Mouse (Mus musculus) liver, adult 2 months (tissue): ENCODE results near the gene Olfr523. TPM values are rescaled to one million over a fixed set of nuclear protein-coding genes. Genes with fewer than 3 reads are reported as not detected.

Experiments
- DNase-seq: peaks from one replicate; pipeline ENCODE4 v3.0.0-alpha.2; 2011; ENCODE audit warnings: low read depth, low spot score; ENCODE audit errors: extremely low read depth
- H3K27ac ChIP-seq: fragments of 200-500 bp; replicated peaks from 2 replicates; pipeline ENCODE4 v1.5.1; 2012; ENCODE audit warnings: low read depth, mild to moderate bottlenecking, control low read depth, inconsistent platforms, low read length; ENCODE audit not compliant: insufficient read depth
- H3K27me3 ChIP-seq: fragments of 200-500 bp; 2 replicates; pipeline ENCODE4 v1.6.1; 2012; ENCODE audit warnings: mild to moderate bottlenecking, moderate library complexity, low read length, inconsistent platforms; ENCODE audit not compliant: control insufficient read depth, insufficient read depth
- H3K36me3 ChIP-seq: fragments of 200-500 bp; 2 replicates; pipeline ENCODE4 v1.6.1; 2012; ENCODE audit warnings: low read length, inconsistent platforms; ENCODE audit not compliant: control insufficient read depth, insufficient read depth
- H3K4me1 ChIP-seq: fragments of 200-500 bp; 2 replicates; pipeline ENCODE4 v1.6.1; 2011; ENCODE audit warnings: low read length; ENCODE audit not compliant: control insufficient read depth, insufficient read depth
- H3K4me3 ChIP-seq: fragments of 200-500 bp; 2 replicates; pipeline ENCODE4 v1.5.1; 2011; ENCODE audit warnings: low read depth, mild to moderate bottlenecking, control low read depth, low read length, moderate library complexity; ENCODE audit not compliant: insufficient read depth
- H3K79me2 ChIP-seq: fragments of 200-500 bp; 2 replicates; pipeline ENCODE4 v1.6.1; 2012; ENCODE audit warnings: inconsistent platforms, mild to moderate bottlenecking, low read length, moderate library complexity; ENCODE audit not compliant: control insufficient read depth, insufficient read depth
- H3K9ac ChIP-seq: fragments of 200-500 bp; 2 replicates; pipeline ENCODE4 v1.6.1; 2012; ENCODE audit warnings: low read depth, mild to moderate bottlenecking, control low read depth, inconsistent platforms, low read length
- CTCF ChIP-seq: fragments of 200-500 bp; IDR thresholded peaks from 2 replicates; pipeline ENCODE4 v1.5.1; 2011; ENCODE audit warnings: low read depth, low read length, control low read depth
- POLR2A ChIP-seq: fragments of 200-500 bp; IDR thresholded peaks from 2 replicates; pipeline ENCODE4 v1.6.1; 2011; ENCODE audit warnings: low read length, control low read depth; ENCODE audit not compliant: insufficient read depth; ENCODE audit errors: extremely low read depth
- WGBS: fragments of 180-500 bp; shearing (Covaris S2); methylation state at CpG from one replicate; pipeline ENCODE4 v1.1.7; 2018; 5-methylcytosine and 5-hydroxymethylcytosine counted together
- polyA plus RNA-seq: library from polyadenylated mRNA; depleted of rRNA; stranded (reverse); fragments of >200 nt; gene quantifications from 2 replicates; pipeline ENCODE4 v1.2.3, GENCODE M21; 2012
- total RNA-seq: library from RNA; depleted of rRNA; stranded (reverse); fragments of >200 nt; gene quantifications from 2 replicates; pipeline ENCODE4 v1.2.3, GENCODE M21; 2014

The Olfr523 gene
- total and polyA plus RNA-seq, 2 experiments, result not detected

GRCm38 (mm10) chr7:140135106-140135770 is 37.8 kb upstream of the Olfr523 start:
- no peaks in the 10 kb centered on the region for H3K79me2 ChIP-seq
- H3K9ac ChIP-seq, result no peak overlapping the region
- H3K4me1 ChIP-seq, result peaks cover 2% of the 10 kb centered on the region; the same call in 1 of the 2 replicates
- peaks cover 22% of the 10 kb centered on the region for H3K36me3 ChIP-seq
- DNase-seq, result no peak
- 90% methylated on average over 5 of the region's 5 CpGs for WGBS
- no peak overlapping the region for H3K4me3 ChIP-seq
- H3K27me3 ChIP-seq, result no peaks in the 10 kb centered on the region
- no peak for TF ChIP-seq CTCF
- TF ChIP-seq POLR2A, result no peak
- H3K27ac ChIP-seq, result no peak overlapping the region

DNA sequence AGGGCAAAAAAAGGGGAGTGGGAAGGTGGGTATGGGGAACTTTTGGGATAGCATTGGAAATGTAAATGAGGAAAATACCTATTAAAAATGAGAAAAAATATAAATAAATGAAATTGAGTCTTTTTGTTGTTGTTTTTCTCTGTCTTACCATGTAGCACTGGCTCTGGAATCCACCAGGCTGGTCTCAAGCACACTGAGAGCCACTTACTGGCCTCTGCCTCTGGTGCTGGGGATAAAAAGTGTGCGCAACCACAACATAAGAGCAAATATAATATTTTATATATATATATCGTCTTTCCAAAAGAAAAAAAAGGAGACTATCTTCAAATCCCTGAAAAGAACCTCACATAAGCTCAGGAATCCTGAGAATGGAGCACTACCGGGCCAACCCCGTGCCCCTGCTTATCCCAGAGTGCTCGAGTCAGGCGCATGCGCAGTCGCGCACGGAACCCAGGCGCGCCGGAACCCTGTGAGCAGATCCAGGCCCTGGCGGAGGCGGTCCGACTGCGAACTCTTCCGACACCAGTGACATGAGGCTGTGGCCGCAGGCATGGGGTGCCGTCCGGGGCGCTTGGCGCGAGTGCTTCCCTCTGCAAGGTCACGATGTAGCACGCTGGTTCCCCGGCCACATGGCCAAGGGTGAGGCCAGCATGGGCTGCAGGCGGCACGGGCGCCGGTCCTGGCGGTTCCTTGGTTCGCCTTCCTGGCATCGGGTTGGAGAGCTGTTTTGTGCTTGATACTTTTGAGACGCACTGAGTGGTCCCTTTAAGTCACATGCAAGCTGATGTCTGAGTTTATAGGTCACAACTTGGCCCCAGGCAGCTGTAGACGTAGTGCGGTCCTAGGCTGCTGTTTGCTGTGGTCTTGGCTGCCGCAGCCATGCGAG is 35.6 kb upstream of the Olfr523 start, which contains the start of gene Mtg1:
TSS of gene Mtg1 (plus strand) at position 430 of the 886 bp plus-strand sequence.
- WGBS, result 2% methylated on average over 39 of the region's 39 CpGs
- peaks cover 2% of the 10 kb centered on the region; the same call in 1 of the 2 replicates for H3K4me1 ChIP-seq

DNA sequence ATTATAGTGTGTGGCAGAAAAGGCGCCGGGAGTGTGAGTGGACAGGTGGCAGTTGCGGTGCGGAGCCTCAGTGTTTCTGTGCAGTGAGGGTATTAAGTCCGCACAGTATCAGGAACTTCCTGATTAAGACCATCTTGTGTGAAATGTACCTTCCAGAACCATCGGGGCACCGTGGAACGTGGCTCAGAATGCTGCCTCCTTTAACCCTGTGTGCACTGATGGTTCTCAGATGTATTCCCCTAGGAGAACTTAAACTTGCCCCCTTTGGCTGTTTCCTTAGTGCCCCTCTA is 35.1 kb upstream of the Olfr523 start:
- Histone ChIP-seq H3K4me3 (peak overlapping the region; percentile 82), H3K4me1 (peaks cover 2% of the 10 kb centered on the region; the same call in 1 of the 2 replicates), H3K36me3 (peaks cover 4% of the 10 kb centered on the region), H3K9ac (peak overlapping the region; percentile 90), H3K27me3 (no peaks in the 10 kb centered on the region), H3K27ac (peak overlapping the region; percentile 72), H3K79me2 (no peaks in the 10 kb centered on the region)
- no peak for TF ChIP-seq POLR2A
- TF ChIP-seq CTCF, result no peak
- no peak for DNase-seq
- under 1% methylated on average over 8 of the region's 8 CpGs for WGBS

More for the DNA sequence above, 35.6 kb upstream of the Olfr523 start, which contains the start of gene Mtg1:
- Histone ChIP-seq H3K79me2 (no peaks in the 10 kb centered on the region), H3K36me3 (peaks cover 8% of the 10 kb centered on the region), H3K27ac (peak within 1 kb of the TSS; percentile 72), H3K4me3 (peak within 1 kb of the TSS; percentile 82), H3K9ac (peak within 1 kb of the TSS; percentile 90), H3K27me3 (no peaks in the 10 kb centered on the region)
- TF ChIP-seq CTCF, result no peak
- TF ChIP-seq POLR2A, result peak; percentile 65
- peak; percentile 82 for DNase-seq

DNA sequence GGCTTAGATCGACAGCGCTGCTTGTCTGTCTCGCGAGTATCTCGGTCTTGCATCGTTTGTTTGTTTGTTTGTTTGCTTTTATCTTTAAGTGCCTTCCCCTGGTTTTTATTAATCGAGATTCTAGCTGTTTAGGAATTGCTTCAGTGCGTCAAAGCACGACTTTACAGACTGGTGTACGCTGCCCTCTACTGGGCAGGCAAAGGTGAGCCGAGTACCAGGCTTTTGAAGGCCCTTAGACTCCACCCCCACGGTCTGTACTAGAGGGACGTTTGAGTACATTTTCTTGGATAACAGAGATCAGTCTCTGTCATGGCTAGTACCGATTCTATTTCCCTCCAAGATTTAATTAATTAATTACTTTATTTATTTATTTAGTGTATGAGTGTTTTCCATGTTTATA is 31.7 kb upstream of the Olfr523 start:
- H3K79me2 ChIP-seq, result no peaks in the 10 kb centered on the region
- no peak overlapping the region for H3K4me3 ChIP-seq
- H3K9ac ChIP-seq, result no peak overlapping the region
- TF ChIP-seq POLR2A (no peak), CTCF (peak; percentile 91)
- peaks cover 2% of the 10 kb centered on the region; the same call in 1 of the 2 replicates for H3K4me1 ChIP-seq
- DNase-seq, result peak; percentile 53
- WGBS, result 4% methylated on average over 14 of the region's 14 CpGs
- no peaks in the 10 kb centered on the region for H3K27me3 ChIP-seq
- H3K36me3 ChIP-seq, result no peaks in the 10 kb centered on the region
- no peak overlapping the region for H3K27ac ChIP-seq

DNA sequence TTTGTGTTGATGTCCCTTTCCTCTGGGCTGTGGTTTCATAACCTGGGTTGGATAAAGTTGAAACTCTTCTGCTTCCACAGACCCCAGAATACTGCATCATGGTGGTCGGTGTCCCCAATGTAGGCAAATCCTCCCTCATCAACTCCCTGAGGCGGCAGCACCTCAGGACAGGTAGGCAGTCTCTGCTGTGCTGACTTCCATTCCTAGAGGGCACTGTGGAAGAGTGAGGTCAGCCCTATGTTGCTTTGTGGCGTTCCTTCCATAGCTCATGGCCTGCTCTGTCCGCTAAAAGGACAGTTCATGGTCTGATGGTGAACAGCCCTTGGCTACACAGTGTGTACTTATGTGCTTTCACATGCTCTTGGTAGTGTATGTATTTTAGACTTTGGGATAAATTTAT is 28.5 kb upstream of the Olfr523 start:
- 91% methylated on average over 4 of the region's 4 CpGs for WGBS
- Histone ChIP-seq H3K9ac (no peak overlapping the region), H3K27ac (no peak overlapping the region)

More for the DNA sequence above, 28.5 kb upstream of the Olfr523 start:
- H3K79me2 ChIP-seq, result no peaks in the 10 kb centered on the region
- H3K27me3 ChIP-seq, result no peaks in the 10 kb centered on the region
- DNase-seq, result no peak
- TF ChIP-seq POLR2A (no peak), CTCF (no peak)
- no peak overlapping the region for H3K4me3 ChIP-seq
- H3K4me1 ChIP-seq, result no peaks in the 10 kb centered on the region
- H3K36me3 ChIP-seq, result no peaks in the 10 kb centered on the region; the same call in 1 of the 2 replicates
